Mouse (Mus musculus): Measurements from ENCODE around the gene Ncstn. TPM values are rescaled to one million over a fixed set of nuclear protein-coding genes. Genes with fewer than 3 reads are reported as not detected.

Gene Ncstn
- total RNA-seq, 2 experiments from 2014 or later, result 62.9 to 65.4 TPM

DNA sequence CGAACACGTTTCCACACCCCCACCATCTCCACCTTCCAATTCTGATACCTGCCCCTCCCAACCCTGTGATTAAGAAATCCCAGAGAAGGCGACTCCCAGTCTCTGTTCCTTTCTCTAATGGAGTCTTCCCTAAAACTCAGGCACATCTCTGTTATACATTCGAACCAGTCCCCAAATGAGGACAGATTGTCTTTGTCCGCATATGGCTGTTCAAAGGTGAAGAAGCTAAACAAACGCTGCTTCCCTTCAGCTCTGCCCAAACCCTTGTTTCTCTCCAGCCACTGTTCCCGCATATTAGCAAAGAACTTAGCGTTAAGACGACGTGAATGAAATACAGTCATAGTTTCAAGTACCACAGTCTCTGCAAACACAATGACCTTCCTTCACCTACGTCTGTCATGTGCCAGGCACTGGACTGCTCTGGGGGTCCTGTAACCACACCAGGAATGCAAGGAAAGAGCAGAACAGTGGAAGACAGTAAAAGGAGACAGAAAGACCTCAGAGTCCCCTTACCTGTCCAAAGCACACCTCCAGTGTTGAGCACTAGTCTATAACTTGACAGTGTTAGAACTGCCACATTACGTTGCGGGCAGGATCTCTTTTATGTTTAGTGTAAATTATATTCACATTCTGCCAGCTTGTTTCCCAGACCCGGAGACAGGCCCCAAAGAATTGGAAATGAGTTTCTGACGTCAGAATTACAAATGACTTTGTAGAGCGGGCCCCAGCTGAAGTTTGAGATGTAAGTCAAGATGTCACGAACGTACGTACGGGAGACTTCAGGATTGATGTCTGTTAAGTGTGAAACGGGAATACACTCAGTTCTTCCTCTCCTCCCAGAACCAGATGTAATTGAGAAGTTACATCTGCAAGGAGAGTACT lies 54.0 kb downstream of the Ncstn start, which contains the start of gene Vangl2:
TSS of gene Vangl2 (minus strand) at position 51 of the 882 bp plus-strand sequence.
- no peak for DNase-seq (ENCODE audit: low spot score in 2 of 2)

DNA sequence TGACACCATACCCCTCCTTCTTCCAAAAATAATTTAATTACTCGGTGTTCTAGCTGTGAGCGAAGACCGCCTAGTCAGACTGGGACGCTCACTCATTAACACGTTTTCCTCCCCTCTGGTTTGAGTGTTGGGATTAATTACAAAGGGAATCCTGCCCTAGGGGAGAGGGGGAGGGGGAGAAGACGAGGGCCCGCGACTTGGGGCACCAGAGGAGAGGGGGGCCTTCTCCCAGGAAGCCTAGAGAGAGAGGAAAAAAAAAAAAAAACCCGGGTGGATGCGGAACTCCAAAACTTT lies 54.8 kb downstream of the Ncstn start:
- no peak for DNase-seq (ENCODE audit: low spot score in 2 of 2)

DNA sequence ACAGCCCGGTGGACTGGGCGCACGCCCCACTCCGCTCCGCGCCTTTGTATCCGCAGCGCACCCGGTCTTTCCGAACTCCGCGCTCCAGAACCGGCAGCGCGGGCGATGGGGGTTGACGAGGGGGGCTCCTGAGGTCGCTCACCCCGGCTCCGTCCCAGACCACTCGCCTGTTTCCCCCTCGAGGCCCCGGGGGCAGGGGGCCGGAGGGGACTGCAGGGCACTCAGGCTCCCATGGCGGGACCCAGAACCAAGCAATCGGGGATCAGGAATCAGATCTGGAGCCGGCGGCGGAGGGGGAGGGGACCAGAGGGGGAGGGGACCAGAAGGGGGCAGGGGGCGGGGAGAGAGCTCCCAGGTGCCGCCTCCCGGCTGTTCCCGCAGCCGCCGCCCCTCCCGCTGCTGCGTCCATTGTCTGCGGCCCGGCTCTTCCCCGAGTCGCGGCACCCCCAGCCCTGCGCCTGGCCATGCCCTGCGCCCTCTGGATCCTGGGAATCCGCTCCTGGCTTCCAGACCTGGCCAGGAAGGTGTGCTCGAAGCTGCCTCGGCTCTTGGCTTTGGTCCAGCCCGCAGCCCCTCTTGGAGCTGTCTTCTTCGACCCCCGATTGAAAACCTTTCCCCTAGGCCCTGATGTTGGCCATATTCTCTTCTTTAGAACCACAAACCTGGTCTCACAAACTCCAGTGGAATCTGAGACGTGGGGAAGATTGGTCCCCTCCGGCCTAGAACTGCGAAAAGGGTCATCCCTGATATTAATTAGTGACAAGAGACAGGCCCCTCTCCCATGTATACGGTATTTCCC lies 55.4 kb downstream of the Ncstn start:
- peak; percentile 87 to 89 for DNase-seq (ENCODE audit: low spot score in 2 of 2)

DNA sequence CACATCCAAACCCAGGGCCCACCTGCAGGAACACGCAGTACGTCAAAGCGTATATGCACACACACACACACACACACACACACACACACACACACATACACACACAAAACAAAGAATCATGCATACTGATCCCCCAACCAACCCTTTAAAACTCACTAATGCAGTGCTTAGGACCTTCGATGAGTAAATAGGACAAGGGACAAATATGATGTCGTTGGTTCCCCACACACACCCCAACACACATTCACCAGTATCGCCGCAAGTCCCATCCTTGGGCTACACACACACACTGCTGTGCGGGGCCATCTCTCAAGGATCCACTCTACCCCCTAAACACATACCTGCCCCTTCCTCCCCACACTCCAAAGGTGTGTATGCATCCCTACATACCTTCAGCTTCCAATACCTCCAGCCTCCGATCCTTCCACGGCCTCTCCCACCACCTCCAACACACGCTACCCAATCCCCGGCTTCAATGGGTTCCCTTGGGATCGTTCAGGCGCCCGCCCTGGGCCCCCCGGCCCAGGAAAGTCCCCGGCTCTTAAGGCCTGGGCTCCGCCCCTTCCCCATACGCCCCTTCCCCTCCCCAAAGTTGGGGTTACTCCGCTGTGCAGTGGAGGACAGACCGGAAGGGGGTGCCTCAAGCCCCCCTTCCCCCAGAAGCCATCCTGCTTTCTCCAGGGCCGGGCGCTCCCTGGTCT lies 56.2 kb downstream of the Ncstn start:
- DNase-seq (ENCODE audit: low spot score in 2 of 2), result no peak

DNA sequence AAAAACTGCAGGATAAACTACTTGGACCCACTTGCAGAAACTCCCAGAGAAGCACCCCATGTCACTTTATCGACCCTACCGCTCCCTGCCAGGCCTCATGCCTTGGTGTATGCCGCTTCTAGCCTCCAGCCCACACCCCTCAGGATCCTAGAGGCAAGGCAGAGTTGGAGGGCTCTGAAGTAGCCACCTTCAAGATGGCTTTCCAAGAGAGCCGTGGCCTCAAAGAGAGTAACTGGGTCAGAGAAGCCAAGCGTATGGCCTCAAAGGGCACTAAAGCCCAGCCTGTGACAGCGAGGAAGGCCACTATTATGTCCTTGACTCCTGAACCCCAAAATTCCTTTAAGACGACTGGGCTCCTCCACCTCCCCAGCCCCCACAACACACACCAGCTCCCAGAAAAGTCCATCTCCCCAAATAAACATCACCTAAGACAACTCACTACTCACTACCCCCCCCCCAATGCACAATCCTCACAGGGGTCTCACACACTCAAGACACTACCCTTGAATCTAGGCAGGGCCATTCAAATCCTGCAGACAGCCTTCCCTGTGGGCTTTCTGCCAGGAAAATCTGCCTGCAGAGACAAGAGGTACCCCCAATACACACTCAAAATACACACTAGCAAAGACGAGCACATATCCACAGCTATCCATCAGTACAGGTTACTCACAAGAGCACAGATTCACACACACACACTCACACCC lies 57.2 kb downstream of the Ncstn start:
- no peak for DNase-seq (ENCODE audit: low spot score in 2 of 2)

DNA sequence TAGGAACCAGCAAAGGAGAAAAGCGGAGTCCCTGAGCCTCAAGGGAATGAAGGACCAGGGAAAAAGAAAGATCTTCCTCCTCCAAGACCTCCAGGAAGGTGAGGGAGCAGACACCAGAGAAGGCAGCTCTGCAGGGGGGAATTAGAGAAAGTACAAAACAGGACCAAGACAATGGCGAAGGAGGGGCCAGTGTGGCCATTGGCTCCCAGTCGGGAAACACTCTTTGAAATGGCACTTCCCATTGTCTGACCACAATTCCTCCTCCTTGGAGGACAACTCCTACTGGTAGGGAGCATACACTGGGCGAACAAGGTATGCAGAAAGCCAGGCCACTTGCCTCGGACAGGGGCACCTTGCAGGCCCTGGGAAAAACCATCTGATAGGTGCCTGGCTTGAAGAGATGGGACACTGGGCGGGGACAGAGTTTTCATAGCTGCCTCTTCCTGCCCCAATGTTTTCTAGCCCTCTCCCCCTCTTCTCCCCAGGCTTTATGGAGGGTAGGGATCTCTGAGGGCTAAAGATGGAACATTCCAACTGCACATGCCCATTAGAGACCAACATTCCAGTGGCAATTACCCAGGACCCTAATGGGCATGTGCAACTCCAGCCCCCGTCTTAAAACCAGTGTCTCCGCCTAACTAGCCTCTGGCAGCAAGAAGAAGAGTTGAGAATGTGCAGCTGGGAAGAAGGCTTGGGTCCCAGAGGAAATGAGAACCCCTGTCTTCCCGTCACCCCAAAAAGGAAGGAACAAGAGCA lies 58.3 kb downstream of the Ncstn start:
- no peak for DNase-seq (ENCODE audit: low spot score in 2 of 2)

DNA sequence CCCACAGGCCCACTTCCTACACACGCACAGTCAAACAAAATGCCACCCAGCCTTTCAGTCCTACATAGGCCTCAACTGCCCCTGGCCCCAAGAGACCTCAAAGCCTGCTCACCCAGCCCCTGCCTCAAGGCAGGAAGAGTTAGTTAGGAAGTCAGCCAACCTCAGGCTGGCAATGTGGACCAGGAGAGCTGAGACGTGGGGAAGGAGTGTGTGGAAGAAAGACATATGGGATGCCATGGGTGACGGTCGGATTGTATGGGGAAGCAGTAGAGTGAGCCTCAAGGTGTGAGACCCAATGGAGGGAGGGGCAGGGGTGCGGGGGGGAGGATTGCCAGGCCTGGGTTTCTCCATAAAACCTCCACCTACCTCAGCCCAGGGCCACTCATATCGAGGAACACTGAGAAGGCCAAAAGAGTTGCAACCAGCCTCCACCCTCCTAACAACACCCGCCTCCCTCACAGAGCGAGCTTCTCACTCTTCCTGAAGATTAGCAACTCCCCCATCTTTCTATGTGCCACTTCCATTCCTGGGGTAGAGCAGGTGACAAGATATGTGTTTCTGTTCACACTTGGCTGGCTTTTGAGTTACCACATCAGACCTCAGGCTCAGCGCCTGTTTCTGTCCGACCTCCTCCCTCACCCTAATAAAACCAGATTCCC lies 62.6 kb downstream of the Ncstn start:
- no peak for DNase-seq (ENCODE audit: low spot score in 2 of 2)

DNA sequence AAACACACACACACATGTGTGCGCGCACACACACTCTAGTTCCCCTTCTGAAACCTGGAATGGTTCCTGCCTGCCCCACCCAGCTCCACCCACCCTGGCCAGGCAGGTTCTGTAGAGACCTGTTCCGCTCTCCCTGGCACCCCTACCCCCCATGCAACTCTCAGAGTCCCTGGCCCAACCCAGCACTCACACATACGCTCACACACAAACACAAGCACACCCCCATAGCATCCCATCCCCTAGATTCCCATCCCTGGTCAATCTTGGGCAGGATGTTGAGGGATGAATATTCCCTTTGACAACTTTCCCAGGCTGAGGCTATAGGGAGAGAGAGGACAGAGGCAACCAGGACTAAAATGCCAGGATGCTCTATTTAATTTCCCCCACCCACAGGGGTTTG lies 63.3 kb downstream of the Ncstn start:
- DNase-seq (ENCODE audit: low spot score in 2 of 2), result no peak

DNA sequence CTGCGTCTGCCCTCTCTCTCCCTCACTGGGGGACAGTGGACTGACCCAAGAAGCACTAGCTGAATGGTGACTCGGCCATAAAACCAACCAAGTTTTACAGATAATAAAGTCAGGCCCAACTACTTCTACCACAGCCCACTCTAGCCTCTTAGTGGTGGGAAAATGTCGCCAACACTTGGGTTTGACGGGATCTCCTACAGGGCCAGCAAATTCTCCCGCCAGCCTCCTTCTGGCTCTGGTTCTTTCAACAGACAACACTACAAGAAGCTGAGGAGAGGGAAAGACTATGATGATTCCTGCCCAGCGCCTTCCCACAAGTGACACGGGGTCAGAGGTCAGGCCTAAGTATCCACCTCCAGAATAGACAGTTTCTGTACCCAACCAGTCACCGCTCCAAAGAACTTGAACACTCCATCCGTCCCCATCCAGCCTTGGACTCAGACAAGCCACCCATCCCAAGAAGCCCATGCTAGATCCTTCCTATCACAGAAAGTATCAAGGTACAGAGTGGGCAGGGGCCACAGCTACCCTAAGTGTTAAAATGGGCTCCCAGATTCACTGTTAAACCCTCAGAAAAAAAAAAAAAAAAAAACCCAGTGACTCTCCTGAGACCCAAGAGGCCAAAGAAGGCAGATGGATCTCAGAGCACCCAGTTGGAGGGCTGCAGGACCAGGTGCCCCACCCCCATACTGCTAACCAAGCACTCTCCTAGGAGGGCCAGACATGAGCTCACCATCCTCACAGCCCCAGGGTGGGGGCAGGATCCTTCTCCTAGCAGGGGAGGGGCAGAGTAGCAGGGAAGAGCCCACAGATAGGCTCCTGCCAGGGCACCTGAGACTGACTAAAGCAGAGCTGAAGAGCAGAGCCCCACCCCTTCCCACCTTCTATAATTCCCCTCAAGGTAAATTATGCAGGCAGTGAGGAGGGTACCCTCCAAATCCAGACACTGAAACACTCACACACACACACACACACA lies 64.0 kb downstream of the Ncstn start:
- DNase-seq (ENCODE audit: low spot score in 2 of 2), result no peak

DNA sequence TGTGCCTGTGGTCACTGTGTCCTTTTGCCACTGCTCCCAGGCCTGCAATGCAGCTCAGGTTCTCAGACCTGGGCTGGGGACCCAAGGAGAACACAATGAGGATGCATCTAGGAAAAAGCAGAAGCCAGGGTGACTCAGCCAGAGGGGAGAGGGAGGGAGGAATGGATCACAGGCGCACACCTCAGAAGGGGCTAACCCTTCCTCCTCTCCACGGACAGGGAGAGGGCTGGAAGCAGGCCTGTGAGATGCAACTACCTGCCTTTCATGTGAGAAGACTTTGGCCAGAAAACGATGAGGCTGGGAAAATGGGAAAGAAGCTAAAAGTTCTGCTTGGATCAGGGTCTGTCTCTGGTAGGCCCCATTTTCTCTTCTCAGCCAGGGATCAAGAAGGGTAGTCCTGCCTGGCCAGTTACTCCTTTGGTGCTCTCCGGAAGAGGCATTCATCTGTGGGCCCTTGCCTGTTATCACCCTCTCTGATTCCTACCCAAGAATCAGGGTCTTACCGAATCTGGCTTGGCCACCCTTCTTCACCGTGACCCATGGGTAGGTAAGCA lies 65.0 kb downstream of the Ncstn start:
- no peak for DNase-seq (ENCODE audit: low spot score in 2 of 2)

DNA sequence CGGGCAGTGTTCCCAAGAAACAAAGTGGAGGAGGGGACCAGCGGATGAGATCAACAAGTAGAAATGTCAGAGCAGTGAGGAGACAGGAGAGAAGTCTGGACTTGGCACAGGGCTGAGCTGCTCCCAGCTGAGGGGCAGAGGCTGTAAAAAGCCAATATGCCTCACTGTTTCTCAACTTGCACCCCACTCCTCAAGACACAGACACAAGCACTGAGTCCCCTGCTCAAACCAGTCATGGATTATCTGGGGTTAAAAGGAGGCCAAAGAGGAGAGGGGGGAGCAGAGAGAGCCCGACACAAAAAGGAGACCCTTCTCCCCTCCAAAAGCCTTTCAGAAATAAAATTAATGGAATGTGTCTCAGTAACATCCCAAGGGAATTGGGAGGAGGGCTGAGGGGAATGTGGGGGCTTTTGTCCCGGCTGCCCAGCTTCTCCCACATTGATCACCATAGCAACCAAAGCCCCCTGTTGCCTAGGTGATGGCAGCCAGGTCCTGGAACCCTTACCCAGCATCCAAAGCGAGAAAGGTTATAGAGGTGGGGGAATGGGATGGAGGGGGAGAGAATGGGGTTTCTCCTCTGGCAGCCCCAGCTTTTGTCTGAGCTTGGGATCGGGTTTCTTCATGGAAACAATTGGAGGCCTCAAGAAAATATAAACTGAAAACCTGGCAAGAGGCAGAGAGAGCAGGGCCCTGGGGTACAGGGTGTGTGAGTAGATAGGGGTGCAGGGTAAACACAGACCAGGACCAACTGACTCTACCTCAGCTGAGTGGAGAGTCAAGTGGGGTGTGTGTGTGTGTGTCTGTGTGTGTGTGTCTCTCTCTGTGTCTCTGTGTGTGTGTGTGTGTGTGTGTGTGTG lies 65.7 kb downstream of the Ncstn start:
- no peak for DNase-seq (ENCODE audit: low spot score in 2 of 2)

DNA sequence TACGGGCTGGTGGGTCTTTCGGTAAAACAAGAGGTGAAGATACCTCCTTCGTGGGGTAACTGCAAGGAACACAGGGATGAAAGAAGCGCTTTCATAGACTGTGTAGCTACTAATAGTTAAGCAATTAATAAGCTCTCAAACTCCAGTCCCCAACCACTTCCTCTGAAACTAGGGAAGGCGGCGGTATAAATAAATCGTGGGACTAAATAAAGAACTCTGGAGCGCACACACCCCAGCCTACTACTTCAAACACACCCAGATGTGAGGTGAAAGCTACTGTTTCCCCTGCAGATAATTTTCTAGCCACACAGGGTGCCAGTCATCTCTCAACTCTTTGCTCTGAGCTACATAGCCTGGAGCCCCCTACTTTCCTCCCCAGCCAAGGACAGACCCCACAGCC lies 66.6 kb downstream of the Ncstn start:
- DNase-seq (ENCODE audit: low spot score in 2 of 2), result no peak

Other genes starting within 250 kb of the Ncstn start
- gene Cd84, start 243.1 kb downstream of the Ncstn start, total RNA-seq (2021), result 1 to 10 TPM; 3.3 to 3.4 TPM
- under 1 TPM; 0.16 to 0.20 TPM for gene Gm10521, start 187.1 kb downstream of the Ncstn start, total RNA-seq (2021)
- under 1 TPM; 0.21 to 0.39 TPM for gene Slamf6, start 165.3 kb downstream of the Ncstn start, total RNA-seq (2021)
- 10 to 100 TPM in 1 of 2 experiments, 1 to 10 TPM in 1; 9.6 to 10.4 TPM for gene Vangl2, start 54.4 kb downstream of the Ncstn start, total RNA-seq (2021)
- not detected for gene Nhlh1, start 25.2 kb downstream of the Ncstn start, total RNA-seq (2021)
- 100 to 1,000 TPM; 162 to 172 TPM for gene Copa, start 266 bp downstream of the Ncstn start, total RNA-seq (2021)
- gene Pex19, start 44.0 kb upstream of the Ncstn start, total RNA-seq (2021), result 100 to 1,000 TPM; 130 to 147 TPM
- 100 to 1,000 TPM; 139 to 169 TPM for gene Dcaf8, start 65.3 kb upstream of the Ncstn start, total RNA-seq (2021)
- 100 to 1,000 TPM; 113 TPM for gene Pea15a, start 124.0 kb upstream of the Ncstn start, total RNA-seq (2021)
- gene Casq1, start 137.1 kb upstream of the Ncstn start, total RNA-seq (2021), result 1,000 to 10,000 TPM; 2,015 to 2,024 TPM
- gene Atp1a4, start 175.6 kb upstream of the Ncstn start, total RNA-seq (2021), result under 1 TPM; 0.17 to 0.18 TPM
- gene Igsf8, start 178.8 kb upstream of the Ncstn start, total RNA-seq (2021), result 10 to 100 TPM; 24.8 to 26.9 TPM
- 100 to 1,000 TPM; 454 to 465 TPM for gene Atp1a2, start 215.3 kb upstream of the Ncstn start, total RNA-seq (2021)
- gene Kcnj9, start 246.5 kb upstream of the Ncstn start, total RNA-seq (2021), result not detected

Measured in gastrocnemius, postnatal 4 days (tissue).